Mouse (Mus musculus) small intestine, adult 2 months (tissue): ENCODE measurements around the gene Ccnf. TPM values are rescaled to one million over a fixed set of nuclear protein-coding genes. Genes with fewer than 3 reads are reported as not detected.

ENCODE experiments used
- H3K27ac ChIP-seq: fragments of 200-500 bp; 2 replicates; pipeline ENCODE4 v1.5.1; 2012; ENCODE audit warnings: low read depth, low read length, control low read depth, inconsistent platforms; ENCODE audit not compliant: insufficient read depth
- H3K27me3 ChIP-seq: fragments of 200-500 bp; 2 replicates; pipeline ENCODE4 v1.6.1; 2012; ENCODE audit warnings: mild to moderate bottlenecking, moderate library complexity, low read length, inconsistent platforms; ENCODE audit not compliant: control insufficient read depth, insufficient read depth
- H3K36me3 ChIP-seq: fragments of 200-500 bp; 2 replicates; pipeline ENCODE4 v1.6.1; 2012; ENCODE audit warnings: mild to moderate bottlenecking, low read length, control low read depth, inconsistent platforms; ENCODE audit not compliant: control insufficient read depth, insufficient read depth
- H3K4me1 ChIP-seq: fragments of 200-500 bp; 2 replicates; pipeline ENCODE4 v1.6.1; 2012; ENCODE audit warnings: low read length, inconsistent platforms, mixed read lengths; ENCODE audit not compliant: control insufficient read depth, insufficient read depth, insufficient read length
- H3K4me3 ChIP-seq: fragments of 200-500 bp; 2 replicates; pipeline ENCODE4 v1.5.1; 2012; ENCODE audit warnings: low read depth, mild to moderate bottlenecking, control low read depth, inconsistent platforms, low read length, moderate library complexity
- CTCF ChIP-seq: fragments of 200-500 bp; IDR thresholded peaks from 2 replicates; pipeline ENCODE4 v1.5.1; 2012; ENCODE audit warnings: low read depth, mild to moderate bottlenecking, control low read depth, inconsistent platforms, low read length, moderate library complexity, mixed read lengths; ENCODE audit not compliant: insufficient replicate concordance, insufficient read length; ENCODE audit errors: extremely low read depth
- POLR2A ChIP-seq: fragments of 200-500 bp; IDR thresholded peaks from 2 replicates; pipeline ENCODE4 v1.6.1; 2012; ENCODE audit warnings: low read depth, mild to moderate bottlenecking, control low read depth, inconsistent platforms, low read length, moderate library complexity
- WGBS: fragments of 180-500 bp; shearing (Covaris S2); methylation state at CpG from one replicate; pipeline ENCODE4 v1.1.7; 2018; 5-methylcytosine and 5-hydroxymethylcytosine counted together
- polyA plus RNA-seq: library from polyadenylated mRNA; depleted of rRNA; stranded (reverse); fragments of >200 nt; gene quantifications from 2 replicates; pipeline ENCODE4 v1.2.3, GENCODE M21; 2012

Ccnf gene
- polyA plus RNA-seq, 1 experiment = 8.4 TPM

- Histone ChIP-seq H3K27me3 (peaks cover 15% of the 10 kb centered on the region), H3K4me1 (peaks cover 23% of the 10 kb centered on the region), H3K27ac (0 out of 2 replicates have a peak overlapping the region, but pooled peaks have one; percentile 23), H3K4me3 (no peak overlapping the region), H3K36me3 (peaks cover 7% of the 10 kb centered on the region)
- 56% methylated on average over 5 of the region's 5 CpGs for WGBS
- no peak for TF ChIP-seq POLR2A
- TF ChIP-seq CTCF = no peak
Measured at GRCm38 (mm10) chr17:24212441-24213018, 38.8 kb downstream of the Ccnf start.

GRCm38 (mm10) chr17:24211631-24212440 lies 39.4 kb downstream of the Ccnf start:
- Histone ChIP-seq H3K27ac (no peak overlapping the region), H3K36me3 (peaks cover 7% of the 10 kb centered on the region), H3K4me3 (peak overlapping the region; percentile 40), H3K4me1 (peaks cover 23% of the 10 kb centered on the region), H3K27me3 (peaks cover 19% of the 10 kb centered on the region)
- TF ChIP-seq CTCF (no peak), POLR2A (no peak)
- 15% methylated on average over 37 of the region's 37 CpGs for WGBS

DNA sequence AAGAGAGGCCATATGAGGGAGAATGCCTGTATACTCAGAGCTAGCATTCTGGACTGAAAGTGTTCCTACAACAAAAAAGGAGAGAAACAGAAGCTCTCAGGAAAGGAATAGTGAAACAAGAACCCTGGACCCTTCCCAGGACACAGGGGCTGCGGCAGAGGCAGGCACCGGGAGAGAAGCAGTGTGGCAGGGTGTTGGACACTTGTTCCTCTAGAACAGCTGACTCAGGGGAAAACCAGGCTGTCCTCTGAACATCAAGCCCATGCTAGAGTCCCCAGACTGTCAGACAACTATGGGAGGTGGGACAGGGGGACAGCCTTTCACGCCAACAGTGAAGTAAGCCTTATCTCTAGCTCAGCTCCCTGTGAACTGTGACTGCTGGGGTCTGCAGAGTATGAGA lies 40.7 kb downstream of the Ccnf start:
- peaks cover 34% of the 10 kb centered on the region for H3K4me1 ChIP-seq
- WGBS = 90% methylated on average over 3 of the region's 3 CpGs

GRCm38 (mm10) chr17:24209916-24210240 lies 41.4 kb downstream of the Ccnf start:
- H3K4me3 ChIP-seq = no peak overlapping the region
- H3K4me1 ChIP-seq = peaks cover 37% of the 10 kb centered on the region
- H3K27ac ChIP-seq = no peak overlapping the region
- H3K27me3 ChIP-seq = peaks cover 23% of the 10 kb centered on the region
- WGBS = 88% methylated on average over 3 of the region's 3 CpGs
- TF ChIP-seq CTCF (no peak), POLR2A (no peak)
- no peaks in the 10 kb centered on the region for H3K36me3 ChIP-seq

More for the DNA sequence above, 40.7 kb downstream of the Ccnf start:
- H3K36me3 ChIP-seq = peaks cover 4% of the 10 kb centered on the region
- peaks cover 23% of the 10 kb centered on the region for H3K27me3 ChIP-seq
- TF ChIP-seq CTCF (no peak), POLR2A (no peak)
- no peak overlapping the region for H3K4me3 ChIP-seq
- H3K27ac ChIP-seq = no peak overlapping the region

DNA sequence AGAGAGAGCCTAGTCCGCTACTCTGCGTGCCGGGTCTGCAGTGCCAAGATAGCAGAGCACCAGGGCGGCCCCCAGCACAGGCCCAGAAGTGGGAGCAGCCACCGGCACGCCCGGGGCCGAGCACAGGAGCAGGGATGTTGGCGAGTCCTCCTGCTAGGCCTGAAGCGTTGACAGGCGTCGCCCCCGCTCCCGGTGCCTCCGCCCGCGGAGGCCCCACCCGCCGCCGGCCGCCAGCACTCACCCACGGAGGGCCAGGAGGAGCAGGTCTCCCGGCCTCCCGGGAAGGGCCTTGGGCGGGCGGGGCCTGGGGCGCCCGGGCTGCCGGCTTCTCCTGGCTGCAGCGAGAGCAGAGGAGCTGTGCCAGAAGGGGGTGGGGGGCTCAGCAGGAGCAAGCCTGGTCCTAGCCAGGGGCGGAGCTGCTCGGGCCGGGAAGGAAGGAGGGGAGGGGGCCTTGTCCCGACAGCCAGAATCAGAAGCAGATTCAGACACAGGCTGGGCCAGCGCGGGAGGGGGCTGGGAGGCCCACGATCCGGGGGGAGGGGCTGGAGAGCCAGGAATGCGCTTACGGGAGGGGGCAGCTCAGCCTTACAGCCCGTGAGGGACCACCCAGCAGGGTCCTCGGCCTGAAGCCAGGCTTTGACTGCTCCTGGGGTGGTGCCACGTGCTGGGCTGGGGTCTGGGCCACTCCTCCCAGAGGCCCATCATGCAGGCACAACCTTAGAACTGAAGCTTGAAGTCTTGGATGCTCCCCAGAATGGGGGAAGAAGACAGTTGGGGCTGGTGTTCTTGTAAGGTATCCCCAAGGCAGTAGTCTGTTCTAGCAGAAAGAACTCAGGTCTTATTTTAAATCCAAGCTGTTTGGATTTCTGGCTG lies 42.0 kb downstream of the Ccnf start, which contains the start of gene Ntn3:
TSS of gene Ntn3 (minus strand) at position 489 of the 873 bp plus-strand sequence.
- no peak for TF ChIP-seq POLR2A
- TF ChIP-seq CTCF = no peak
- Histone ChIP-seq H3K27me3 (peaks cover 23% of the 10 kb centered on the region), H3K4me1 (peaks cover 43% of the 10 kb centered on the region), H3K27ac (no peak within 1 kb of the TSS), H3K4me3 (peak within 1 kb of the TSS; percentile 51), H3K36me3 (no peaks in the 10 kb centered on the region)
- 8% methylated on average over 42 of the region's 43 CpGs for WGBS

DNA sequence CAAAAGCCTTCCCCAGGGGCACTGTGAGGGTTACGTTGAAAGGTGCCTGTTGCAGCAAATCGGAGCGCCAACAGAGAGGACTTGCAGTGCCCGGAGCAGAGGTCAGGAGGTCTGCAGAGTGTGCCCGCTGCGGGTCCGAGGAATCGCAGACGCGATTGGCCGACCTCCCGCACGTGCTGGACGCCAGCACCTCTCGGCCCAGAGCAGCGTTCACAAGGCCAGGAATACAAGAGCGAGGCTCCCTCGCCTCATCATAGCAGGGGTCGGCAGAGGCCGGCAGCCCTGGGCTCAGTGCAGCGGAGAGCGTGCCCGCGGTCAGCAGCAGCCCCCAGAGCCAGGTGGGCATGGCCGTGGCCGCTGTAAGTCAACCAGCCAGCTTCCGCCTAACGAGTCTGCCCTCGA lies 42.6 kb downstream of the Ccnf start:
- Histone ChIP-seq H3K27ac (no peak overlapping the region), H3K4me1 (peaks cover 43% of the 10 kb centered on the region), H3K4me3 (peak overlapping the region; percentile 51), H3K27me3 (peaks cover 23% of the 10 kb centered on the region), H3K36me3 (no peaks in the 10 kb centered on the region)
- TF ChIP-seq POLR2A = no peak
- WGBS = 20% methylated on average over 29 of the region's 29 CpGs
